Mouse (Mus musculus) heart, adult 2 months (tissue): ENCODE measurements at regions not wholly inside any gene's neighbourhood (a gene's known extent, or its start where the extent isn't known, plus 50 kb on each side); places are given as distances from the start of the nearest gene placed in this dataset.

ENCODE experiments used
- CTCF ChIP-seq: fragments of 200-600 bp; IDR thresholded peaks from 2 replicates; pipeline ENCODE4 v1.8.1; 2022; ENCODE audit warnings: antibody characterized with exemption, mild to moderate bottlenecking, moderate library complexity
- POLR2A ChIP-seq: fragments of 200-500 bp; IDR thresholded peaks from 2 replicates; pipeline ENCODE4 v1.6.1; 2011; ENCODE audit warnings: mild to moderate bottlenecking, low read depth, low read length, control low read depth; ENCODE audit not compliant: insufficient read depth

- TF ChIP-seq CTCF = no peak
- no peak for TF ChIP-seq POLR2A
Measured at GRCm38 (mm10) chr13:101129466-101129865, 296.2 kb upstream of the Slc30a5 start.
